ENCODE assay signal across 28 mouse cellular contexts in genomic region chr6:122744505-122745249, GRCm38 (mm10). TPM values are rescaled to one million over a fixed set of nuclear protein-coding genes. Genes with fewer than 3 reads are reported as not detected.
DNase-seq lines count a peak whose midpoint lies in the region; ATAC-seq lines count a peak whose summit lies in the region.
"Had no signal": no experiment of that assay in that cellular context is flagged by ENCODE, and none has a peak within 500 bp of the region (broad histone marks: within the 10 kb centered on the region; RNA-seq: fewer than 3 reads in every experiment).

No protein-coding gene starts in this region.

- H3K4me1 ChIP-seq in heart, embryonic 10.5 days, result peaks cover 23% of the 10 kb centered on the region
- peaks cover 60% of the 10 kb centered on the region for H3K4me1 ChIP-seq in megakaryocyte, embryonic 14.5 days

- DNase-seq in heart, embryonic 10.5 days (ENCODE audit: low spot score), result no peak
- DNase-seq in heart, adult 9 months (ENCODE audit: low spot score in 2 of 2), result no peak
- DNase-seq in embryo, embryonic 10.5 days (ENCODE audit: low spot score), result peak; percentile 36
- no peak for DNase-seq in cerebellum, postnatal 14 days
- DNase-seq in heart, postnatal 4 days, result no peak
- DNase-seq: adrenal gland, postnatal 36 days; cerebellum, adult 11-12 months; cerebellum, postnatal 36 days; heart, adult 18-20 months; kidney, adult 2 months; kidney, postnatal 25 days; right cerebral cortex, postnatal 25 days; thymus, postnatal 36 days had no signal

- WGBS in heart, embryonic 10.5 days, result 26% methylated on average over 10 of the region's 10 CpGs

- peaks cover 19% of the 10 kb centered on the region for H3K27me3 ChIP-seq in heart, embryonic 10.5 days (ENCODE audit: insufficient read depth, poor library complexity, severe bottlenecking)
- H3K27me3 ChIP-seq in megakaryocyte, embryonic 14.5 days (replicated peaks), result no peaks in the 10 kb centered on the region
- H3K27me3 ChIP-seq: CH12.LX, Patski had no signal

- no peak for ATAC-seq in megakaryocyte, adult 5-6 weeks (ENCODE audit: poor library complexity, severe bottlenecking)
- ATAC-seq: midbrain, embryonic 15.5 days; Patski had no signal

- H3K27ac ChIP-seq in heart, embryonic 10.5 days, result peak overlapping the region; percentile 16; the same call in 1 of the 2 replicates
- H3K27ac ChIP-seq: embryonic facial prominence, embryonic 13.5 days; heart, embryonic 15.5 days; liver, embryonic 14.5 days; lung, embryonic 15.5 days; midbrain, embryonic 15.5 days; neural tube, embryonic 15.5 days had no signal

- H3K9me3 ChIP-seq in heart, embryonic 10.5 days, result no peaks in the 10 kb centered on the region
- H3K9me3 ChIP-seq in megakaryocyte, embryonic 14.5 days, result no peaks in the 10 kb centered on the region
- H3K9me3 ChIP-seq: embryonic facial prominence, embryonic 13.5 days; heart, embryonic 15.5 days; lung, embryonic 15.5 days; midbrain, embryonic 15.5 days; neural tube, embryonic 15.5 days had no signal

- no peaks in the 10 kb centered on the region for H3K36me3 ChIP-seq in heart, embryonic 10.5 days
- peaks cover 22% of the 10 kb centered on the region for H3K36me3 ChIP-seq in megakaryocyte, embryonic 14.5 days (replicated peaks; ENCODE audit: low read length)
- H3K36me3 ChIP-seq: embryonic facial prominence, embryonic 13.5 days; heart, embryonic 15.5 days; lung, embryonic 15.5 days; midbrain, embryonic 15.5 days; neural tube, embryonic 15.5 days had no signal

- no peak overlapping the region for H3K4me3 ChIP-seq in heart, embryonic 10.5 days
- H3K4me3 ChIP-seq in megakaryocyte, embryonic 14.5 days (replicated peaks), result peak overlapping the region; percentile 74
- H3K4me3 ChIP-seq: embryonic facial prominence, embryonic 13.5 days; heart, embryonic 15.5 days; lung, embryonic 15.5 days; midbrain, embryonic 15.5 days; neural tube, embryonic 15.5 days had no signal

RNA-seq across cellular contexts. Expression of gene Nanog, which starts 37.4 kb away (rescaled TPM):
- 0.20 and 0.57 TPM in 2 replicates for polyA plus RNA-seq in heart, embryonic 10.5 days (2016; fragmentation: Nextera tagmentation; extraction: Ambion mirVana)
- not detected in 2 replicates for polyA plus RNA-seq in megakaryocyte, embryonic 14.5 days (2012; ENCODE audit: insufficient read depth, low replicate concordance)
- total RNA-seq in megakaryocyte, adult 5-6 weeks (2015), result not detected in 2 replicates
- not detected in 2 replicates for total RNA-seq in megakaryocyte, adult 5-6 weeks (2017)
- total RNA-seq in heart, postnatal 4 days (2021), result under 1 TPM; 0.38 to 0.41 TPM
- total RNA-seq: adrenal gland, postnatal 36 days; CH12.LX; gastrocnemius, adult 8-10 months; heart, adult 18-20 months; hematopoietic stem cell, adult 5-6 weeks; left cerebral cortex, adult 8-10 months; megakaryocyte progenitor cell, adult 5-6 weeks had no signal
- polyA plus RNA-seq: neural tube, embryonic 15.5 days; spleen, adult 2 months had no signal

RNA-seq across cellular contexts. Expression of gene Slc2a3, which starts 56.8 kb away (rescaled TPM):
- polyA plus RNA-seq in heart, embryonic 10.5 days (2016; fragmentation: Nextera tagmentation; extraction: Ambion mirVana), result 55.8 and 85.3 TPM in 2 replicates
- polyA plus RNA-seq in megakaryocyte, embryonic 14.5 days (2012; ENCODE audit: insufficient read depth, low replicate concordance), result 188 and 291 TPM in 2 replicates
- total RNA-seq in megakaryocyte, adult 5-6 weeks (2015), result 44.5 and 48.4 TPM in 2 replicates
- 51.4 and 63.5 TPM in 2 replicates for total RNA-seq in megakaryocyte, adult 5-6 weeks (2017)
- 1 to 10 TPM; 2.0 to 3.3 TPM for total RNA-seq in heart, postnatal 4 days (2021)

Comparison
In these comparisons a context has a peak if more than half of its experiments do, and no peak if none do; other contexts are left out.
1. RNA of gene Slc2a3, which starts 56.8 kb away (total RNA-seq): 44.5 to 63.5 TPM in megakaryocyte, adult 5-6 weeks; 2.0 to 3.3 TPM in heart, postnatal 4 days; every median in the first group is over 10 times any median in the second.